Mouse (Mus musculus) olfactory bulb, adult 2 months (tissue): Measurements from ENCODE around the gene Krt16.

ENCODE experiments used
- CTCF ChIP-seq: fragments of 200-500 bp; IDR thresholded peaks from 2 replicates; pipeline ENCODE4 v1.5.1; 2012; ENCODE audit warnings: low read depth, mild to moderate bottlenecking, low read length, moderate library complexity; ENCODE audit not compliant: insufficient read depth
- POLR2A ChIP-seq: fragments of 200-500 bp; IDR thresholded peaks from 2 replicates; pipeline ENCODE4 v1.6.1; 2012; ENCODE audit warnings: mild to moderate bottlenecking, low read depth, low read length, moderate library complexity; ENCODE audit not compliant: insufficient read depth

- no peak for TF ChIP-seq POLR2A
- TF ChIP-seq CTCF: no peak
These were observed 38.3 kb upstream of the Krt16 start for GRCm38 (mm10) chr11:100287024-100287423.
